Mouse (Mus musculus) lung, embryonic 15.5 days (tissue): Measurements from ENCODE around the gene Ears2. TPM values are rescaled to one million over a fixed set of nuclear protein-coding genes. Genes with fewer than 3 reads are reported as not detected.
A peak's percentile ranks its signal among the peaks of the same experiment; 100 is the strongest.

Source experiments
- ATAC-seq: fragments of 200-750 bp; cut with Nextera tagmentation; 2 replicates; pipeline ENCODE4 v1.8.0; 2017; ENCODE audit warnings: moderate number of reproducible peaks, borderline replicate concordance; ENCODE audit not compliant: low FRiP score, low TSS enrichment; ENCODE audit errors: extremely low read depth
- H3K27ac ChIP-seq: fragments of 300-500 bp; sonication (generic); 2 replicates; pipeline ENCODE4 v1.5.1; 2015; ENCODE audit warnings: moderate library complexity, mild to moderate bottlenecking, inconsistent platforms
- H3K27me3 ChIP-seq: fragments of 300-500 bp; sonication (generic); 2 replicates; pipeline ENCODE4 v1.6.1; 2015; ENCODE audit warnings: inconsistent platforms
- H3K36me3 ChIP-seq: fragments of 300-500 bp; sonication (generic); 2 replicates; pipeline ENCODE4 v1.6.1; 2015; ENCODE audit warnings: inconsistent platforms
- H3K4me1 ChIP-seq: fragments of 300-500 bp; sonication (generic); 2 replicates; pipeline ENCODE4 v1.6.1; 2015; ENCODE audit warnings: inconsistent platforms
- H3K4me2 ChIP-seq: fragments of 300-500 bp; sonication (generic); 2 replicates; pipeline ENCODE4 v1.6.1; 2015; ENCODE audit warnings: inconsistent platforms, mild to moderate bottlenecking, moderate library complexity
- H3K4me3 ChIP-seq: fragments of 300-500 bp; sonication (generic); 2 replicates; pipeline ENCODE4 v1.5.1; 2015; ENCODE audit warnings: mild to moderate bottlenecking, inconsistent platforms
- H3K9ac ChIP-seq: fragments of 300-500 bp; sonication (generic); 2 replicates; pipeline ENCODE4 v1.6.1; 2015; ENCODE audit warnings: inconsistent platforms
- H3K9me3 ChIP-seq: fragments of 300-500 bp; sonication (generic); 2 replicates; pipeline ENCODE4 v1.6.1; 2016; ENCODE audit warnings: inconsistent platforms
- WGBS: fragments of 180-500 bp; shearing (Covaris S2); methylation state at CpG from one replicate; pipeline ENCODE4 v1.1.7; 2015; 5-methylcytosine and 5-hydroxymethylcytosine counted together
- polyA plus RNA-seq: library from polyadenylated mRNA; unstranded; fragments of >200 nt; fragmentation: Nextera tagmentation; extraction: Ambion mirVana; gene quantifications from 2 replicates; pipeline ENCODE4 v1.2.1, GENCODE M21; 2015

Ears2 gene
- polyA plus RNA-seq, 1 experiment from 2014 or later = 15.1 TPM

DNA sequence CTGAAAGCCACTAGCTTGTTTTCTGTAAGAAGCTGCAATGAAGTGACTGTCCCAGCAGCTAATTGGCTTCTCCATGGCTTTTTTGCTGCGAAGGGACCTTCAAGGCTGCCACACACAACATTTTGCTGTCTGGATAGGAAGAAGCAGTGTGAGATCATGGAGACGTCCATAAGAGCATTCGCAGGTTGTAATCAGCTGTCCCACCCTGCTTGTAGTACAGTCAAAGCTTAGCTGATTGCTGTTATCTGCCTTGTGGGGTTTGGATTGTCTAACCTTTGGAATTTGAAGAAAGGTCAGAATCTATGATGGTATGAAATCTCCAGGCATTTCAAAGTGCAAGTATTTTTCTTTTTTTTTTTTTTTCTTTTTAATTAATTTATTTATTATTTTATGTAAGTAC is 7.3 kb upstream of the Ears2 start:
- Histone ChIP-seq H3K9me3 (no peaks in the 10 kb centered on the region), H3K4me2 (no peak overlapping the region), H3K27ac (no peak overlapping the region), H3K27me3 (no peaks in the 10 kb centered on the region), H3K4me3 (no peak overlapping the region), H3K4me1 (peaks cover 3% of the 10 kb centered on the region; the same call in 1 of the 2 replicates), H3K36me3 (peaks cover 93% of the 10 kb centered on the region), H3K9ac (no peak overlapping the region)
- WGBS = 87% methylated on average over 3 of the region's 3 CpGs
- ATAC-seq = no peak

DNA sequence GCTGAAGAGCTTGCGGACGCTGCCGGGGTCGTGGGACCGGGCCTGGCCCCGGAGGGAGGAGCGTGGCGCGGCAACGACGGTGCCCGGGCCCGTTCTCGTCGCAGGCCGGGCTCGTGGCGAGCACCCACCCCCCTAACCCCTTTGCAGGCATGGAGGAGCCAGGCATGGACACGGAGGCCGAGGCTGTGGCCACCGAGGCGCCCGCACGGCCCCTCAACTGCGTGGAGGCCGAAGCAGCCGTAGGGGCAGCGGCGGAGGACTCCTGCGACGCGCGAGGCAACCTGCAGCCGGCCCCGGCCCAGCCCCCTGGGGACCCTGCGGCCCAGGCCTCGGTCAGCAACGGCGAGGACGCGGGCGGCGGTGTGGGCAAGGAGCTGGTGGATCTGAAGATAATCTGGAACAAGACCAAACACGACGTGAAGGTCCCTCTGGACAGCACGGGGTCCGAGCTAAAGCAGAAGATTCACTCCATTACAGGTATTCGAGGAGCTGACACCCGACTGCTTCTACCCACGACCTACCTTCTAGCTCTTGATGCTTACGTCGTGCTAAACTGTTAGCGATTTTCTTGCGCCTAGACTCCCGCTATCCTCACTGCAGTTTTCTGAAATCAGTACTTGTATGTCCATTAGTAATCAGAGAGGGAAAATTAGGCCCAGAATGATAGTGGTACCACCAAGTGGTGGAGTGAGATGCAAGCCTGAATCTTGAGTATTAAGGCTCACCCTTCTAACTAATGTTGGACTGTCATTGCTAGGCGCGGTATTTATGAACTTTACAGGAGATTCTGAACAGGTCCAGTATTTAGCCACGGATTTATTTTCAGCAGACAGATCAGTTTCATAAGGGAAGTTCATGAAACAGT is 686 bp upstream of the Ears2 start:
- H3K9ac ChIP-seq = peak overlapping the region; percentile 92
- H3K9me3 ChIP-seq = no peaks in the 10 kb centered on the region
- peaks cover 39% of the 10 kb centered on the region for H3K36me3 ChIP-seq
- H3K27me3 ChIP-seq = no peaks in the 10 kb centered on the region
- H3K27ac ChIP-seq = peak overlapping the region; percentile 95
- H3K4me3 ChIP-seq = peak overlapping the region; percentile 95
- H3K4me2 ChIP-seq = peak overlapping the region; percentile 73
- H3K4me1 ChIP-seq = peaks cover 27% of the 10 kb centered on the region
- WGBS = under 1% methylated on average over 57 of the region's 58 CpGs
- peak; percentile 15; the same call in 1 of the 2 replicates for ATAC-seq

DNA sequence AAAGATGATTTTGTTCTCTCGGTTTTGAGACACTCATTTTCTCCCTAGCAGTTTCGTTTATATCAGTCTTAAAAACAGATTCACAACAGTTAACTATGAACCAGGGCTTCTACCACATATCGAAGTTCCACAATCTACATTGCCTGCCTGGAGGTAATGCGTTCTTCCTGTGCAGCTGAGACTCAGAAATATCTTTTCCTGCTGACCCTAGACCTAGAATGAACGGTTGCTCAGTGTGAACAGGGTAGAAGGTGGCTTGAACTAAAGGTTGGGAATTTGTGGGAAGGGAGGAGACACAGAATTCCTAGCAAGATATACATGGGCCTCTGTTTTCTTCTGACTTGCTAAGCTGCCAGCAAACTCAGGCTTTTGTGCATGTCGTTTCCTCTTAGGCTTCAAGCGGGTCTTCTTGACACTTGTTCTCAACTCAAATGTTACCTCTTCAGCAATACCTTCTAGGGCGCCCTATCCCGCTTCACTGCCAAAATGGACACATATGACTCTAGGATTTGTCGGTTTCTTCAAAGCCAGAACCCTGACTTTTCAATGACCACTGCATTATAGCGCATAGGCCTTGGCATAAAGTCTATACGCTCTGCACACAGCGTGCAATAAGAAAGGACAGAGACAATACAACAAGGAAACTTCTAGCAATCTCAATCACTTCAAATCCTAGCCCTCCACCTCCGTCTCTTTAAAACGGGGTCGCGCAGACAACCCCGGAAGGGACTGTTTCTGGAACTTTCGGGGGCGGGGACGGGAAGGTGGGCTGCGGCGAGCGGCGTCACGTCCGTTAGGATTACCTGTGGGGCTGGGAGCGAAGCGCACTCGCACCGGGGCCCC is 740 bp downstream of the Ears2 start:
- Histone ChIP-seq H3K9me3 (no peaks in the 10 kb centered on the region), H3K4me3 (peak overlapping the region; percentile 95), H3K4me1 (peaks cover 27% of the 10 kb centered on the region), H3K9ac (peak overlapping the region; percentile 92), H3K27ac (peak overlapping the region; percentile 95), H3K27me3 (no peaks in the 10 kb centered on the region), H3K36me3 (peaks cover 36% of the 10 kb centered on the region), H3K4me2 (peak overlapping the region; percentile 73)
- 10% methylated on average over 31 of the region's 31 CpGs for WGBS
- no peak; the same call in 1 of the 2 replicates for ATAC-seq

DNA sequence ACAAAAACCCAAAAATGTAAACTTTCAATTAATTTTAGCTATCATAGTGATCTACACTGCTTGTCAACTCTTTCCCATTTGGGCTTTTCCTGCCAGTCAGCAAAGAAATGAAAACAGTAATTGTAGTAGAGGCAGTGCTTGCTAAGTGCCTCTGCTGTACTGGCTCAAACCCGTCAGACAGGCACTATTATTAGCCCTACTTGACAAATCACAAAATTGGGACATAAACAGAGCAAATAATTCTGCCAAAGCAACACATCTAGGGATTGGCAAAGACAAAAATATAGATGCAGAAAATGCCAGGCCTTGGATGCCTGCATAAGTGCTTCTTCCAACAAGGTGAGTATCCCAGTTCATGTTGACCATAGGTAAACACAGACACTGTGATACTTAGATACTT is 1.4 kb downstream of the Ears2 start:
- Histone ChIP-seq H3K4me3 (peak overlapping the region; percentile 95; the same call in 1 of the 2 replicates), H3K36me3 (peaks cover 31% of the 10 kb centered on the region), H3K4me1 (peaks cover 27% of the 10 kb centered on the region), H3K27me3 (no peaks in the 10 kb centered on the region), H3K27ac (0 out of 2 replicates have a peak overlapping the region, but pooled peaks have one; percentile 95), H3K9me3 (no peaks in the 10 kb centered on the region), H3K4me2 (peak overlapping the region; percentile 73), H3K9ac (peak overlapping the region; percentile 92; the same call in 1 of the 2 replicates)
- WGBS = 39% methylated on average over 1 of the region's 1 CpGs
- ATAC-seq = no peak

DNA sequence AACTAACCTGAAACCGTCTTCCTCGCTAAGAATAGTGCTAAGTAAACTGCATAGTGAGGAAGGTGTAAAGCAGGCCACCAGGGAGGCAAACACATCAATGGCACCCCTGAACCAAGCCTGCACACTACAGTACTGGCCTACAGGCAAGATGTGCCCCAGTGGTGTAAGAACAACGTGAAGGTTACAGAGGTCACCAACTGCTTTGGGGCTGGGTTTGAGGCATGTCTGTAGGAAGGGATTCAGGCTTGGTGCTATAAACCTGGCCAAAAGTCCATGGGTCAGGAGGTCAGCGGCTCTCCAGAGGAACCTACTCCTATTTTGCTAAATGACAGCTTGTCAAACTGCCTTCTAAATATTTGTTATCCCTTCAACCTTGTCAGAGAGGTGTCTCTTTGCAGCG is 10.4 kb downstream of the Ears2 start:
- no peak overlapping the region for H3K9ac ChIP-seq
- ATAC-seq = no peak
- no peaks in the 10 kb centered on the region for H3K9me3 ChIP-seq
- no peak overlapping the region for H3K4me2 ChIP-seq
- H3K4me3 ChIP-seq = no peak overlapping the region
- no peaks in the 10 kb centered on the region for H3K4me1 ChIP-seq
- no peaks in the 10 kb centered on the region for H3K27me3 ChIP-seq
- peaks cover 27% of the 10 kb centered on the region for H3K36me3 ChIP-seq
- 80% methylated on average over 5 of the region's 5 CpGs for WGBS
- no peak overlapping the region for H3K27ac ChIP-seq

DNA sequence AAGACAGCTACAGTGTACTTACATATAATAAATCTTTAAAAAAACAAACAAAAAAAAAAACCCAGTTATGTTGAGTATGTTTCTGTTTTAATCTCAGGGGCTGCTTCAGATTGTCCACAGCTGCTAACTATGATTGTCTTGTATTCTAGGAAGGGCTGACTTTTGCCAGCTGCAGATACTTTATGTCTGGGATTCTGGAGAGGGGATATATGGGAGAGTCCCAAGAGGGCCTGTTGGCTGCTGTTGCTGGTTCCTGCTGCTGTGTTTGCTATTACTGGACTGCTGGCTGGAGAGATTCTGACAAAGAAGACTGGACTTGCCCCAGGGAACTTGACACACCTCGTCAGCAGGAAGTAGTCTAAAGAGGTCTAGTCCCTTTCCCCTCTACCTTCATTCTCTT is 16.2 kb downstream of the Ears2 start:
- H3K4me1 ChIP-seq = no peaks in the 10 kb centered on the region
- WGBS = 56% methylated on average over 1 of the region's 1 CpGs
- no peak overlapping the region for H3K9ac ChIP-seq
- H3K36me3 ChIP-seq = peaks cover 43% of the 10 kb centered on the region
- ATAC-seq = no peak
- H3K27me3 ChIP-seq = no peaks in the 10 kb centered on the region
- no peak overlapping the region for H3K27ac ChIP-seq
- no peak overlapping the region for H3K4me3 ChIP-seq
- H3K4me2 ChIP-seq = no peak overlapping the region
- H3K9me3 ChIP-seq = no peaks in the 10 kb centered on the region

DNA sequence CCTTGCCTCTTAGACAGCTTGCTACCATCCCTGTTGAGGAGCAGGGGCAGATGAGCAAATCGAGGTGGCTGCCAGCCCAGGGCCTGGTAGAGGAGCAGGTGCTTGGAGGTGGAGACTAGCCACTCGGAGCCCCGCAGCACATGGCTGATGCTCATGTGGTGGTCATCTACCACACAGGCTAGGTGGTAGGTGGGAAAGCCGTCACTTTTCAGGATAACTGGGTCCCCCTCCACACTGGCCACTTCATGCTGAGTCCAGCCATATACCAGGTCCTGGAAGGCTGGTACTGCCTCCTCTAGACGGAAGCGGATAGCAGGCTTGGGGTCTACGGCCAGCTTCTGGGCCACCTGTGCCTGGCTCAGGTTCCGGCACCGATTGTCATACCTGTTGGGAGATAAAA is 18.9 kb downstream of the Ears2 start:
- Histone ChIP-seq H3K36me3 (peaks cover 31% of the 10 kb centered on the region), H3K9me3 (no peaks in the 10 kb centered on the region), H3K27me3 (no peaks in the 10 kb centered on the region), H3K4me1 (no peaks in the 10 kb centered on the region), H3K4me3 (no peak overlapping the region), H3K27ac (no peak overlapping the region), H3K4me2 (no peak overlapping the region), H3K9ac (no peak overlapping the region)
- WGBS = 91% methylated on average over 9 of the region's 9 CpGs
- no peak for ATAC-seq

DNA sequence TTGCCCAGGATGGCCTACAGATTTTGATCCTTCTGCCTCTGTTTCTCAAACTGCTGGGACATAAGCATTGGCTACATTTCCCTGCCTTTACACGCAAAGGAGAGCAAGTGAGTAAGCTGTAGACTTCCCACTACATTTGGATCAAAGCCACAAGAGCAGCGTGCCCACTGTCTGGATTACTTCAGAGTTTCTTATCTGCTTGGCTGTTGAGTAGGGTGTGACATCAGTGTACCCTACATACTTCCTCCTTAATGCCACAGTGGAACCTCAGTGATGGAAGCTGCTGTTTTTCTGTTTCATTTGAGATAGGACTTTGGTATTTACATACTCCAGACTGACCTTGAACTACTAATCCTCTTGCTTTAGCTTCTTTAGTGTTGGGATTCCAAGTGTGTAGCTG is 20.2 kb downstream of the Ears2 start:
- no peak overlapping the region for H3K9ac ChIP-seq
- H3K36me3 ChIP-seq = peaks cover 31% of the 10 kb centered on the region
- no peak overlapping the region for H3K4me2 ChIP-seq
- no peak overlapping the region for H3K4me3 ChIP-seq
- no peaks in the 10 kb centered on the region for H3K9me3 ChIP-seq
- ATAC-seq = no peak
- no peak overlapping the region for H3K27ac ChIP-seq
- no peaks in the 10 kb centered on the region for H3K4me1 ChIP-seq
- 67% methylated on average over 2 of the region's 2 CpGs for WGBS
- no peaks in the 10 kb centered on the region for H3K27me3 ChIP-seq

DNA sequence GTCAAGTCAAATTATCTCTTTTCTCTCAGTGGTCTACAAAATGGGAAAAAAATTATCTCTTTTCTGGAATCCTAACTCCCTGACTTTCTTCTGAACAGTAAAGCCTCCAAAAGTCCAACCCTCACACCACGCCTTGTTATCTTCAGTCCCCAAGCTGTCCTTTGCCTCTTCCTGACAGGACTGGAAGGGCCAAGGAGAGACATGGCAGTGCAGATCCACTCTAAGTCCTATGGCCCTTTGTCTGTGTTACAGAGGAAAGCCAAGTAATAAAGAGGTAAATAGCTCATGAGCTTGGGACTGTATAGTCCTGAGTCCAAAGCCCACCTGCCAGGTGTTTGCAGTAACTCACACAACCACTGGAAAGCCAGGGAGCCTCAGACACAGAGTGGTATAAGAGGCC is 21.4 kb downstream of the Ears2 start:
- no peak overlapping the region for H3K4me2 ChIP-seq
- no peak for ATAC-seq
- H3K27me3 ChIP-seq = no peaks in the 10 kb centered on the region
- WGBS = 53% methylated on average over 1 of the region's 1 CpGs
- H3K4me1 ChIP-seq = no peaks in the 10 kb centered on the region
- H3K27ac ChIP-seq = peak overlapping the region; percentile 59
- H3K36me3 ChIP-seq = peaks cover 31% of the 10 kb centered on the region
- no peak overlapping the region for H3K9ac ChIP-seq
- no peaks in the 10 kb centered on the region for H3K9me3 ChIP-seq
- no peak overlapping the region for H3K4me3 ChIP-seq

DNA sequence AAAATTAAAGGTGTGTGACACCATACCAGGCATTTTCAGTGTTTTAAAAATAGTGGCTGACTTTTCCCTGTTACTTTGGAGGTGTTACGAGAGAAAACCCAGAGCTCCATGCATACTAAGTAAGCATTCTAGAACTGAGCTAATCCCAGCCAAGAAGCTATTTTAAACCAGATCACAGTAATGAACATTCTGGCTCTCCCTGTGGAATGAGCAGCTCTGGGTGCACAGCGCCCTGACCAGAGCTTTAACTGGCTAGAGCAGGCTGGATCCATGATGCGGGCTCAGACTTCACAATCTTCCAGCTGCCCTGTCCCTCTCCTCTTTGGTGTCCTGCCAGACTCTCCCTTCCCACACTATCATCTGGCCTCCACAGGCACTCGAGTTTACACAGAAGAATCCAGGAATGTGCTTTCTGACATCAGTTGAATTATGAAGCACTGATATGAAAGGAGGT is 21.9 kb downstream of the Ears2 start:
- Histone ChIP-seq H3K9ac (no peak overlapping the region), H3K4me1 (no peaks in the 10 kb centered on the region)

DNA sequence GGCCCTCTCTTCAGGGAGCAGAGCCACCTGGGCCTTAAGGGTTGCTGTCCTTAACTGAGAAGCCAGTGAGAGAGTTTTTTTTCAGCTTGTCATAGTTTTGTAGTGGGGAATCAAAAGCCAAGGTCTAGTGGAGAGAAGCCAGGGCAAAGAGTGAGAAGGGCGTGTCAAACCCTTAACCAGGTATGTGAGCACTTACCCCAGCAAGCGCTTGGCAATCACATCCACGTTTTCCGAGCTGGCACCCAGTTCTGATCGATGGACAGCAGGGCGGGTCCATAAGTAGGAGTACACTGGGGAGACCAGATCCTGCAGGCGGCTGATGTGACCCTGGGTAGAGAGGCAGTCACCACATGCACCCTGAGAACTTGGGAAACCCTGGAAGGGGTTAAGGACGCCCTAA is 23.0 kb downstream of the Ears2 start:
- H3K9me3 ChIP-seq = no peaks in the 10 kb centered on the region
- H3K4me1 ChIP-seq = no peaks in the 10 kb centered on the region
- H3K9ac ChIP-seq = no peak overlapping the region
- no peak overlapping the region for H3K4me2 ChIP-seq
- 78% methylated on average over 8 of the region's 8 CpGs for WGBS
- H3K36me3 ChIP-seq = peaks cover 30% of the 10 kb centered on the region
- no peak for ATAC-seq
- 0 out of 2 replicates have a peak overlapping the region, but pooled peaks have one; percentile 13 for H3K27ac ChIP-seq
- H3K4me3 ChIP-seq = no peak overlapping the region
- H3K27me3 ChIP-seq = no peaks in the 10 kb centered on the region

More for the DNA sequence above, 21.9 kb downstream of the Ears2 start:
- Histone ChIP-seq H3K36me3 (peaks cover 30% of the 10 kb centered on the region), H3K4me3 (no peak overlapping the region), H3K4me2 (no peak overlapping the region), H3K27ac (peak overlapping the region; percentile 59), H3K9me3 (no peaks in the 10 kb centered on the region), H3K27me3 (no peaks in the 10 kb centered on the region)
- peak; percentile 82 for ATAC-seq
- 47% methylated on average over 4 of the region's 4 CpGs for WGBS

DNA sequence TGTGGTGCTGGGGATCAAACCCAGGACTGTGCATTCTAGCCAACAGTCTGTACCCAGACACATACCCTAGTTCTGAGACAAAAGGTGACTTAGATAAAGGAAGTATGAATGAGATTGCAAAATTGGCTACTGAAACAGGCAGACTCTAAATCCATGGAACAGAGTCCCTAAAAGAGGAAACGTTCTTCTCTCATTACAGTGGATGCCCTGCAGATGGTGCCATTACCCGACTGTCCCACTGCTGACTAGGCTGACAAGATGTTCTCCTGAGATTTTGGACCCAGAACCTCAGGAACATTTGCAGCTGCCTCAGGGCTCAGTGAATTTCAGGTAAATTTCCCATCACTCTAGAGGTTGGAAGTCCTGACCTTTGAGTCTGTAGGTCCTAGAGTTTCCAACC is 32.7 kb downstream of the Ears2 start:
- Histone ChIP-seq H3K4me1 (no peaks in the 10 kb centered on the region), H3K27me3 (no peaks in the 10 kb centered on the region), H3K9me3 (no peaks in the 10 kb centered on the region), H3K4me2 (no peak overlapping the region), H3K4me3 (no peak overlapping the region), H3K9ac (no peak overlapping the region), H3K27ac (no peak overlapping the region), H3K36me3 (peaks cover 13% of the 10 kb centered on the region)
- 31% methylated on average over 2 of the region's 2 CpGs for WGBS
- no peak for ATAC-seq
